Mouse (Mus musculus) lung, postnatal 25 days (tissue): ENCODE results near the gene Clgn.

ENCODE experiments used
- DNase-seq: peaks from one replicate; pipeline ENCODE4 v3.0.0; 2022; ENCODE audit warnings: low spot score

Clgn gene

DNA sequence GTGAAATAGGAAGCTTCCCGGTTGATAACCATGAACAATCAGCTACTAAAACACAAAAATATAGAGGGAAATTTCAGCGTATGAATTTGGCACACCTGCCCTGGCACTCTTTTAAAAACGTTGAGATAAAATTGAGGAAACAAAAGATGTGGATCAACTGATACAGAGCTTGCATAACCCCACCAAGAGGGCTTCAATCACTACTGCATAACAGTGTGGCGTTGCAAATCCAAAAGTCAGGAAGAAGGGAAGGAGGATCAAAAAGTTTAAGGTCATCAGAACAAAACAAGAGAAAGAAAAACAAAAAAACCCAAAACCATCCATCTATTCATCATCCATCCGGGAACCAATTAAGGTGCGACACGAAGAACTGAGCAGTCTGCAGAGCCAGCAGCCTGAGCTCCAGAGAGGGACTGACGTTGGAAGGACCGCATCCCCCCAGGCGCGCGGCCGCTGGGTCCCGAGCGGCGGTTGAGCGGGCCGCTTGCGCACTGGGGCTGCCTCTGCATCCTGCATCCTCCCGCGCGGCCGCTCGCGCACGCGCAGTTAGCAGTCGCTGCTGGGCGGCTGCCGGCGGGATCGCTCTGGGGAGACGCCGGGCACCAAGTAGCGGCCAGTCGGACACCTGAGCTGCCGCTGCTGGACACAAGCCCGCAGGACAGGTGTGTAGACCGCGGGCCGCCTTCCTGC lies at the start of gene Clgn:
Clgn (plus strand) TSS at position 552 of the 690 bp plus-strand sequence.
- DNase-seq = peak; percentile 1

DNA sequence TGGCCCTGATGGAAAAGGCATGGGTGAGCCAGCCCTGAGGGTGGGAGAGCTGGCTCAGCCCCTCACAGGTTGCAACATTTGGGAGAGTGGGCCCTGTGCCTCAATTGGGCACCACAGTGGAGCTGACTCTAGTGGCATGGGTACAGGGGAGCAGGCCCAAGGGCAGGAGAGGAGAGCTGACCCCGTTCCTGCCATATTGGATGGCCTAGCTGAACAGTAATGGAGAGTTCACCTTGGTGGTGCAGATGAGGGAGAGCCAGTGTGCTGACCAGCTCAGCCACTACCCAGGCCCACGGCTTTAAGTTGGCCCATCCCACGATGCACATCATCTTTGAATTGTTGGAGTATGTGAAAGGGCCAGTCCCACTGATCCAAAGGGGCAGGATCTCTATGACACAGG lies 47.6 kb upstream of the Clgn start:
- no peak for DNase-seq

DNA sequence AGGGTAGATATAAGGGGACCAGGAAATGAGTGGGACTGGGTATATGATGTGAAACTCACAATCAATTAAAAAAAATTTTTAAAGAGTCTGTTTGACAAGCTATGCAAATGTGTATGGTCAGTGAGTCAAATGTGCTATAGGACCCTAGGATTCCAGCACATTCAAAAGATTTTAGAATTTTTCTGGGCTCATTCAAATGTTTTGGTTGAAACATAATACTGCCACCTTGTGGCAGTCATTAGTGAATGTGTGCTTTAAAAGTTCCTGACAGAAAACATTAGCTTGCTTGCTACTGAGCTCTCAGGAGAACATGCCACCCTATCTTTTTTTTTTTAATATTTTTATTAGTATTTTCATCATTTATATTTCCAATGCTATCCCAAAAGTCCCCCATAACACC lies 47.0 kb upstream of the Clgn start:
- peak; percentile 8 for DNase-seq

DNA sequence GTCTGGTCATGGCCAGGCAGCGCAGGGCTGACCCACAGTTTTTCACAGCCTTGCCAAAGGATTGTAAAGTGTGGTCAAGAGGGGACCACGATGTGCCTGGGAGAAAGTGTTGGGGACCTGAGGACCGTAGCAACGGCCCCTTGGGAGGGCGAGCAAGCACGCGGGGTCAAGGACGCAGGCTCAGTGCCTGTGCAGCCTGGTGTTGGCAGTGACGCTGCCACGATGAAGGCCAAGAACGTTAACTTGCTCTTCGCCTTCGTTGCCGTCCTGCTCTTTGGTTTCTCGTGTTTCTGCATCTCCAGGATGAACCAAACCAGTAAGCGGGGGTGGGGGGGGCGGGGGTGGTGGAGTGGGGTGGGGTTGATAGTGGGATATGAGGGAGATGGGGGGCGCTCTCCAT lies 41.4 kb upstream of the Clgn start, which contains the start of gene Mgat4d:
Mgat4d (plus strand) TSS at position 209 of the 400 bp plus-strand sequence.
- DNase-seq = no peak

DNA sequence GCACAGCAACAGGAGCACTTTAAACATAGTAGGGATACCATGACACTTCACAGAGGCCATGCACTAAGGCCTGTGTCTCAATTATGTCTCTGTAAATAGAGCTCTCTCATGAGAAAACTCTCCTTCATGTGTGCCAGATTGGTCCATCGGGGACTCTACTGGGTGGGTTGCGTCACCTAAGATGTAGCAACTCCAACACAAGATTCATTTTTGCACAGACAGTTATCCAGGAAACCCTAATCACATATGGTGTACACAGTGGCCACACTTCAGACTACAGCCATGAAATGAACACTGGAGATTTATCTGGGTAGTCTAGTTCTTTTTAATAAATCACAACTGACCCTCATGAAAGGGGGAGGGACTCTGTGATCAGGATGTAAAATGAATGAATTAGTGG lies 38.4 kb upstream of the Clgn start:
- DNase-seq = no peak

DNA sequence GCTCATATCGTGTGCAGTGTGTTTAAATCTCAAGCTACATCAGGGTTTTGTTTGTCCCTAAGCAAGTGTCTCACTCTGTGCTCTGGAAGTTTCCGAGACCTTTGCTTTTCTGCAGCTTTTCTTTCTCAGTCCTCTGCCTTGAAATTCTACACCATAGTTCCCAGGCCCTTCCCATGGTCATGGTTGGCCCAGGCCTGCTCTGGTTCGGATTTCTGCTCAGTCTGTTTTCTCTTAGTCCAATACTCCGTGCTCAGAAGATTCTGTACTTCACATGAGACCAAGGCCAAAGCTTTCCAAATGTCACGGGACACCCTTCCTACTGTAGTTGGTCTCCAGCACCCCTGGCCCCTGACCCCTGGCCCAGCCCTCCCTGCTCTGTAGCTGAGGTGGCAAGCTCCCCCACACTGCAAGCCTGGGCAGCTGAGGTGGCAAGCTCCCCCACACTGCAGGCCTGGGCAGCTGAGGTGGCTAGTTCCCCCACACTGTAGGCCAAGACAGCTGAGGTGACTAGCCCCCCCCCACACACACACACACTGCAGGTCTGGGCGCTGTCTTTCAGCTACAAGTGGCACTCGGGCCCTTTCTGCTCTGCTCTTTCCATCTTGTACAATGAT lies 26.4 kb upstream of the Clgn start:
- DNase-seq = no peak

DNA sequence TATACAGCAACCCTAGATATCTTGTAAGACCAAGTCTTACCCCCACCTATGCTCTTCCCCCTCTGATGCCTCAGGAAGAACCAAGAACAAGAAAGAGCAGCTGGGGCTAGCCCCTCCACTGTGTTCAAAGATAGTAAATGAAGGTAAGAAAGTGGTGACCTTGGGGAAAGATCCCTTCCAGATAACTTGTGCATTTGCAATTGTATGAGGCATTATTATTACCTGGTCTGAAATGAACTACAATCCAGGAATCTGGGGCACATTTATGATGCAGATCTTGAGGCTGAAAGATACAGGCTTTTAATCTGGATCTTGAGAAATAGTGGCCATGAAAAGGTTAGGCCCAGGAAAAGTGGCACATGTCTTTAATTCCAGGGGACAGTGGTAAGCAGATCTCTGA lies 12.4 kb upstream of the Clgn start:
- DNase-seq = no peak

DNA sequence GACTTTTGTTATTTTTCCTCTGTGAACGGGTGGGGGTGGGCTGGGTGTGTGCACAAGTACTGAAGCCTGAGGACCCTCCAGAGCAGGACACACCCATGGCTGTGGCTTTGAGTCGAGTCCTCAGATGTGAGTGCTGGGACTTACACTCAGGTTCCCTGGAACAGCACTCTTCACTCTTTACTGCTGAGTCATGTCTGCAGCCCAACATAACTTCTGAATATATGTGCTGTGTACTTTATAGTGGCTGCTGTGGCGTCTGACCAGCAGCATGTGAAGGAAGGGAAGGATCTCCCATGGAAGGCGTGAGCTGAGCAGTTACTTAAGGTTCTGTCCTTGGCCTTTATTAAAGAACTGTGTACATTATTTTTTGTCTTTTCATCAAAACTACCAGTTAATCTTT lies 9.5 kb upstream of the Clgn start:
- no peak for DNase-seq

DNA sequence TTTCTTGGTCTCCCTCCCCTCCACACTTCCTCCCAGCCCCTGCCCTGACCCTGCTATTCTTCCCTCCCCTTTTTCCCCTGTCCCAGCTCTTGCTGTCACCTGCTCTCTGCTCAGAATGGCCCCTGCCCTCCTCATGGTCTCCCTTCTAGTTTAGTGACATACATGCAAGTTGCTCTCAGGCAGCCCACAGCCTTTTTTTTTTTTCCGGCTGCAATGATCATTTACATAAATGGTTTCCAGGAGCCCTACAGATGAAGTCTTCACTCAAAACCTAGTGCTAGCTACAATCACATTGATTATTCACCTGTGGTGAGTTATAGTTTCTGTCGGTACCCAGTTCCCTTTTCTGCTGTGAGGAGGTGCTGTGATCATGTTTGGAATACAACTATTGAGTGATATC lies 8.7 kb upstream of the Clgn start:
- DNase-seq = no peak

DNA sequence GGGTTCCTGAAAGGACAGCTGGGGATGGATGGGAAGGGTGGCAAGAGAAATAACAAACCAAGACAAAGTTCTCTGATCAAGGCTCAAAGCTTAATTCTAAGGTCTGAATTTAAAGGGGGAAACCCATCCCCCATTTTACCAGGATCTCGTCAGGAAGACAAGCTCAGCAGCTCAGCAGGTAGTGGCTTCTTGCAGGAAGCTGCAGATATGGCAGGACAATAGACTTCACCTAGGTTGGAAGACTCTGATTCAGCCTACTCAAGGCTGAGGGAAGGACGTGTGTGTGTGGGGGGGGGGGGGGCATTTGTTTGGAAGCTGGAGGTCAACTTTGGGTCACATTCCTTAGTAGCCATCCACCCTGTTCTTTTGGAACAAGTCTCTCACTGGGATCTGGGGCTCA lies 6.8 kb upstream of the Clgn start:
- no peak for DNase-seq

DNA sequence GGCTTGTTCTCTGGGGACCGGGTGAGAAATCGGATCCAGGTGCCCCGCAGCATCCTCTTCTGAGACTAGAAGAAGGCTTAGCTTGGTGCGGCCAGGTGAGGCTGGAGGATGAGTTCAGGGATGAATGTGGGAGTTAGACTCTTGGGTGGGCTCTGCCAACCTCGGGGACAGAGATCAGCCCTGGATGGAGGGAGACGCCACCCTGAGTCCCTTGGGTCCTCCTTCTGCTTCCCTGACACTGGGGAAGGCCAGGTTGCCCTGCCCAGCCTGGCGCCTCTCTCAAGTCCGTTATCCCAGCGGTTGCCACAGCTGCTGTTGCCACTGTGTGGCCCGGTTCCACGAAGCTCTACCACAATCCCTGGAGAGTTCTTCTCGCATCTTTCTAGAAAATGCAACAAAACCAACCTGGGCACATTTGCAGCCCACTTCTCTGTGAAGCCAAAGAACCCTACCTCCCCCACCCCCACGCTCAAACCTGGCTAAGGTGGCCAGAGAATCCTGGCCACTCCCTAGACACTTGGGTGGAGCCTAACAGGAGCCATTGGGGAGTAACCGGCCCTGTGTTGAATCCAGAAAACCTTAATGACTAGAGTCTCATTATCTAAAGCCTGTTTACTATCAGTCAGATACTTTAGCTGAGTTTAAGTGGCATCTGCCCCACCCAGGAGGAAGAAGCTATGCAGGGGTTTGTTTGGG lies 487 bp downstream of the Clgn start:
- DNase-seq = no peak

DNA sequence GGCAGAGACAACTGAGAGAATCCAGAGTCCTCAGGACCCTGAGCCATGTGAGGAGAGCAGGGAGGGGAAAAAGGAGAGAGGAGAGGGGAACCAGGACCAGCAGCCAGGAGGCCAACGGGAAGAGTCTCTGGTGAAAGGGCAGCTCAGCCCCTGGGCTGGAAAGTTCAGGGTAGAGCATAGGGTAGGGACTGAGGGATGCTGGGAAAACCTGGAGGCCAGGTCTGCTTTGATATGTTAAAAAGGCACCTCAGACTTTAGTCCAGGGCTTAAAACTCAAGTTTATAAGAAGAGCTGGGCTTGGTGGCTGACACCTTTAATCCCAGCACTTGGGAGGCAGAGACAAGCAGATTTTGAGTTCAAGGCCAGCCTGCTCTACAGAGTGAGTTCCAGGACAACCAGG lies 2.9 kb downstream of the Clgn start:
- DNase-seq = no peak

DNA sequence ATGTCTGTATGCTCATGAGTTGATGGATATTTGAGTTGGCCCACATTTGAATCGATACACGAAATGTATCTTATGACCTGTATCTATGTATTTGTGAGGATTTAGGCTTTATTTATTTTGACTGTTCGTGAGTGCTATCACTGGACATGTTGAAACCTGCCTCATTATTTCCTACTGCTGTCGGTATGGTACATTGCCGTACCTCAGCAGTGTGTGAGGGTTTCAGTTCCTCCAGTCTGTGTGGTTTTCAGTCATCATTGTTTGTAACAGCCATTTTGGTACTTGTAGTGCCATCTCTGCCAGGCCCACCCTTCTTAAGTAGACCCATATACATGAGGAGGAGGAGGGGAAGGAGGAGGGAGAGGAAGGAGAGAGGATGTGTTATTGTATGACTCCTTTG lies 4.7 kb downstream of the Clgn start:
- DNase-seq = no peak

DNA sequence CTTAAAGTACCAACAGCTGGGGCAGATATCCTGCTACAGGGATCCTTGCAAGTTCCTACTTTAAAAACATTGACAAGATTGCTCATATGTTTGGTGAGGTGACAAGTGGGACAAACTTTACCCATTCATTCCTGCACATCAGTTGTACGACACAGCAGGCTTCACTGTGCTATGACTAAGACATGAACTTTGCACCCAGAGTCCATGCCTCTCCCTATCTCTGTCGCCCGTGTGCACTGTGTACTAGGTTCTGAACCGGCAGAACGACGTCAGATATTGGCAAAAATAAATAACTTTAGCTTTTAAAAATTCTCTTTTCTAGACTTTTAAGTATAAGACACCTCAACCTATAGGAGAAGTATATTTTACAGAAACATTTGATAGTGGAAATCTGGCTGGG lies 7.0 kb downstream of the Clgn start:
- no peak for DNase-seq

DNA sequence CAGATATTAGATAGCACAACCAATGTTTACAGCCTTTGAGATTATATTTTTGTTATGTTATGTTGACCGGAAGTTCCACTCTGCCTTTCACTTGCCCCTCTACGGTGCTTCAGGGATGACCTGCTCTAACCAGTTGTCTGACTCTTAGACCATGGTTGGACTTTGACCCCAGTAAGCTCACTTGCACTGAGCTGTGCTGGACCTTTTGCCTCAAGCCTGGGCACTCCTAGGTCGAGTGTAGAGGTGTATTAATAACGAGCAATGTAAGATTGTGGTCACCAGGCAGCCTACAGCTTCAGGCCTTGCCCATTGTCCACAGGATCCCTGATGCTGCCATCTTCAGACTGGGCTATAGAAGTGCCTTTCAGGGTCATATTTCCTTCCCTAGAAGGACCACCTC lies 8.1 kb downstream of the Clgn start:
- no peak for DNase-seq

DNA sequence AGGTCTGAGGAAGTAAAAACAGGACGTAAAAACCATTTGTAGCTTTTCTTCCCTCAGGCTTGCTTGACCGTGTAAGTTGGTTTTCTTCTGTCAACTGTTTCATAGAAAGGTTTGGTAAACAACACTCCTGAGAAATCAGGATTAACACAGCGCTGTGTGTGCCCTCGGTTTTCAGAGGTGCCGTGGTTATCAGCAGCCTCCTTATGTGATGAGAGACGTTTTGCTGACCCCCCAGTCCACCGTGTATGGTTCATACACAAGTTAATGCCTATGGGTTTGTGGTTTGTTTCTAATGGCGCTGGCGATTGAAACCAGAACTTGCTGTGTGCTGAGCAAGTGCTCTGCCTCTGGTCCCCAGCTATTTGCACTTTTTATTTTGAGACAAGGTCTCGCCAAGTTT lies 15.9 kb downstream of the Clgn start:
- no peak for DNase-seq

DNA sequence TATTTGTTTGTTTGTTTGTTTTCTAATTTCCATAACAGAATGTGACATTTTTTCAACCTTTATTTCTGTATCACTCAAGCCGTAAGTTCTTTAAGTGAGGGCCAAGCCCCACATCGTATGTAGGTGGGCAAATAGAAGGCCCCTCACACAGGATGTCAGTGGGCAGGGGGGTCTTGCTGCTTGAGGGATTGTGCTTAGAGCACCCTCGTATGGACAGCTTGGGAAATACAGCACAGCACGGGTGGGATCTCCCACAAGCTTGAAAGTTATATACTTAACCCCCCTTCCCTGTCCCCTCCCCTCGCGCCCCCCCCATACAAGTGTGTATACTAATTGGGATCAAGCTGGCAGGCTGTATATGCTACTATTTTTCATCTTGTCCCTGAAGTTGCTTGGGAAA lies 17.2 kb downstream of the Clgn start:
- no peak for DNase-seq

DNA sequence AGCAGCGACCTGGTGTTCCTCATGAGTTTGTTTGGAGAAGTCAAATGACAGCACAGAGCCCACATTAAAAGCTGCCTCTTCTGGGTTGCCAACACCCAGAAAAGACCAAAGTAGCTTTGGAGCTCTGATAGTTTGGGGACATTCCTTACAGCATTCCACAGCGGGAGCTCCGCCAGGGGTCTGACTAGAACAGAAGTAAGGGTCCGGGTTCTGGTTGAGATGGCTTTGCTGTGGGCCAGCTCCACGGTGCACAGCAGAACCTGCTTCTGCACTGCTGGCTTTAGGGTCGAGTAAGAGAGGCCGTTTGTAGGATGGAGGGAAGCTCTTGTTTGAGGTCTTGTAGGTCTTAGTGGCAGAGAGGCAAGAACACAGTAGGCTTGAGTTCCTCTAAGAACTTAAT lies 18.8 kb downstream of the Clgn start:
- no peak for DNase-seq

DNA sequence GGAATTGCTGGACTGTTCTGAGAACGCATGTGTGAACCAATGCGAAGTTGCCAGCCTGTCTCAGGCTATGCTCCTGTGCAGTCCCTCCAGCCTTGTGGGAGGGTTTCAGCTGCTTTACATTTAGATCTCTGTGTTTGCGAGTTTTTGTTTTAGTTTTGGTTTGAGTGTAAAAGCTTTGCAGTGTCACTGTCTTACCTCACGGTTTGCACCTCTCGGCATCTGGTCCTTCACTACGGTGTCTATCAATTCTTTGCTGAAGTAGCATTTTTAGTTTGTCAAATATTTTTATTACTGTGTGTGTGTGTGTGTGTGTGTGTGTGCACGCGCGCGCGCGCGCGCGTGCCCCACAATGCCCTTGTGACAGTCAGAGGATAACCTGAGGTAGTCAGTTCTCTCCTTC lies 27.2 kb downstream of the Clgn start:
- DNase-seq = no peak

DNA sequence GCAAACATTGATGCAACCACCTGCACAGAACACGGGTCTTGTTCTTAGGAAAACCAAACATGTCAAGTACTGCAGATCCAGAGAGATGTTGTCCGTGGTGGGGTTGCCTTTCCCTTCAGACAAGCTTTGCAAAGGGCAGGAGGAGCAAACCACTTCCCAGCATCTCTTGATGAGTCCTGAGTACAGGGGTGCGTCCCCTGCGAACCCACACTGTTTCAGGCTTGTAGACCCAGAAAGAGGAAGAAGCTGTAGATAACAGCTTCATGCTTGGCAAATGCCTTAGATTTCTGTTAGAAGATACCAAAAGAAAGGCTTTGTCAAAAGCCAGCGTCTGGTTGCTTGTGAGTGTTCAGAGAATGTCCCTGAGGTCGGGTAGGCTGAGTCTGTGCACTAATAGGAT lies 28.3 kb downstream of the Clgn start:
- DNase-seq = no peak

DNA sequence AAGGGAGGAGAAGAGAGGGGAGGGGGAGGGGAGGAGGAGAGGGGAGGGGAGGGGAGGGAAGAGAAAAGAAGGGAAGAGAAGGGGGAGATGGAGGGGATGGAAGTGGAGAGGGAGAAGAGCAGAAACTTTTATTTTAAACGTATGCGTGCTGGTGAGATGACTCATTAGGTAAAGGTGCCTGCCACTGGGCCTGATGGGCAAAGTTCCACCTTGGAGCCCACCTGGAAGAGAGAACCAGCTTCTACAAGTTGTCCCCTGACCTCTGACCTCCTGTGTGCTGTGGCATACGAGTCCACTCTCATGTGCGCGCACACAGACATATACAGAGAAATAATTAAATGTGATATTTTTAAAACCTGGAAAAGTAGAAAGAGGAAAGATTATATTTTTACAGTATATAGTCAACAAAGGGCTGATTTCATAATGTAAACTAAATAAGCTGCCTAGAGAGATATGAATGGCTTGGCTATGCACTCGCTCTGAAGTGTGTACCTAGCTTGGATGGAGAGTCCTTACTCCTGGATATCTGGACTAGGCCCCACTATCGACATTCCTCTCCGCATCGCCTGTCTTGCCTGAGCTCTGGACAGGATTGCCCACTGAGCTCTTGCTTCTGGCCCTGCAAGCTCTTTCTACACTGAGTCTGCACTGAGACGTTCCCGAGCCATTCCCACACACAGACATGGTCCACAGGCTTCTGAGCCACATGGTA lies 29.3 kb downstream of the Clgn start:
- peak; percentile 45 for DNase-seq

DNA sequence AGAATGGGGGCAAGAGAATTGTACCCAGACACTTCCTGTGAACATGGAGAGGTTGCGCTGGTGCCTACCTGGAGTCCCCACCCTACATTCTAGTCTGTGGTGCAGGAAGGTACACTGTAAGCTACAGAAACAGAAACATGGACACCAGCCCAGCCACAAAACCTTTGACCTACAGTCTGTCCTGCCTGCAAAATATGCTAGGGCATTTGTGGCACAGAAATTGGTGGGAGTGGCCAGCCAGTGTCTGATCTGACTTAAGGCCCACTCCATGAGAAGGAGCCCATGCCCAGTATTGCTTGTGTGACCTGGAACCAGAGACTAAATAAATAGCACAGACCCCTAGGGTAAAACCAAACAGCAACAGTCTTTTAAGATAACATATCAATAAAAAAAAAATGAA lies 31.7 kb downstream of the Clgn start:
- no peak for DNase-seq
